Mouse (Mus musculus) testis, adult 2 months (tissue): ENCODE data around the gene Cachd1. TPM values are rescaled to one million over a fixed set of nuclear protein-coding genes. Genes with fewer than 3 reads are reported as not detected.

Experiments
- H3K27ac ChIP-seq: fragments of 200-500 bp; 2 replicates; pipeline ENCODE4 v1.5.1; 2012; ENCODE audit warnings: low read depth, low read length; ENCODE audit not compliant: control insufficient read depth, insufficient read depth
- H3K27me3 ChIP-seq: fragments of 200-500 bp; 2 replicates; pipeline ENCODE4 v1.6.1; 2012; ENCODE audit warnings: mild to moderate bottlenecking, low read length, moderate library complexity; ENCODE audit not compliant: control insufficient read depth, insufficient read depth
- H3K36me3 ChIP-seq: fragments of 200-500 bp; 2 replicates; pipeline ENCODE4 v1.6.1; 2012; ENCODE audit warnings: mild to moderate bottlenecking, low read length; ENCODE audit not compliant: control insufficient read depth, insufficient read depth
- H3K4me1 ChIP-seq: fragments of 200-500 bp; 2 replicates; pipeline ENCODE4 v1.6.1; 2012; ENCODE audit warnings: low read length; ENCODE audit not compliant: control insufficient read depth, insufficient read depth
- H3K4me3 ChIP-seq: fragments of 200-500 bp; 2 replicates; pipeline ENCODE4 v1.5.1; 2012; ENCODE audit warnings: low read depth, mild to moderate bottlenecking, low read length, moderate library complexity, mixed read lengths; ENCODE audit not compliant: control insufficient read depth
- CTCF ChIP-seq: fragments of 200-500 bp; IDR thresholded peaks from 2 replicates; pipeline ENCODE4 v1.5.1; 2012; ENCODE audit warnings: low read depth, mild to moderate bottlenecking, inconsistent platforms, low read length, moderate library complexity; ENCODE audit not compliant: control insufficient read depth, insufficient read depth, insufficient replicate concordance
- POLR2A ChIP-seq: fragments of 200-500 bp; IDR thresholded peaks from 2 replicates; pipeline ENCODE4 v1.6.1; 2012; ENCODE audit warnings: low read depth, mild to moderate bottlenecking, inconsistent platforms, low read length, moderate library complexity; ENCODE audit not compliant: control insufficient read depth
- polyA plus RNA-seq: library from polyadenylated mRNA; depleted of rRNA; stranded (reverse); fragments of >200 nt; gene quantifications from 2 replicates; pipeline ENCODE4 v1.2.3, GENCODE M21; 2012

Gene Cachd1
- polyA plus RNA-seq, 1 experiment, result 10.0 TPM

GRCm38 (mm10) chr4:100879414-100879813, 102.9 kb downstream of the Cachd1 start:
- TF ChIP-seq POLR2A (no peak), CTCF (no peak)
- H3K4me3 ChIP-seq, result no peak overlapping the region
- no peaks in the 10 kb centered on the region for H3K27me3 ChIP-seq
- no peaks in the 10 kb centered on the region for H3K36me3 ChIP-seq
- no peaks in the 10 kb centered on the region for H3K4me1 ChIP-seq
- no peak overlapping the region for H3K27ac ChIP-seq

- H3K27me3 ChIP-seq, result no peaks in the 10 kb centered on the region
- TF ChIP-seq CTCF, result no peak
- TF ChIP-seq POLR2A, result no peak
- H3K27ac ChIP-seq, result no peak overlapping the region
- no peaks in the 10 kb centered on the region for H3K4me1 ChIP-seq
- H3K4me3 ChIP-seq, result no peak overlapping the region
- H3K36me3 ChIP-seq, result no peaks in the 10 kb centered on the region
These were observed 103.6 kb downstream of the Cachd1 start for GRCm38 (mm10) chr4:100880075-100880474.

GRCm38 (mm10) chr4:100885793-100886742, 109.6 kb downstream of the Cachd1 start:
- no peaks in the 10 kb centered on the region for H3K36me3 ChIP-seq
- no peak overlapping the region for H3K27ac ChIP-seq
- H3K4me3 ChIP-seq, result no peak overlapping the region
- no peak for TF ChIP-seq CTCF
- no peak for TF ChIP-seq POLR2A
- H3K27me3 ChIP-seq, result no peaks in the 10 kb centered on the region
- no peaks in the 10 kb centered on the region; the same call in 1 of the 2 replicates for H3K4me1 ChIP-seq

GRCm38 (mm10) chr4:100886743-100887416, 110.4 kb downstream of the Cachd1 start:
- TF ChIP-seq POLR2A (no peak), CTCF (no peak)
- H3K4me3 ChIP-seq, result no peak overlapping the region
- H3K27ac ChIP-seq, result no peak overlapping the region
- no peaks in the 10 kb centered on the region for H3K36me3 ChIP-seq
- H3K4me1 ChIP-seq, result no peaks in the 10 kb centered on the region; the same call in 1 of the 2 replicates
- no peaks in the 10 kb centered on the region for H3K27me3 ChIP-seq

- no peaks in the 10 kb centered on the region for H3K27me3 ChIP-seq
- no peak for TF ChIP-seq POLR2A
- no peak for TF ChIP-seq CTCF
- no peak overlapping the region for H3K4me3 ChIP-seq
- H3K36me3 ChIP-seq, result no peaks in the 10 kb centered on the region
- no peak overlapping the region for H3K27ac ChIP-seq
- no peaks in the 10 kb centered on the region; the same call in 1 of the 2 replicates for H3K4me1 ChIP-seq
These were observed 113.9 kb downstream of the Cachd1 start for GRCm38 (mm10) chr4:100890106-100890970.

- H3K4me1 ChIP-seq, result no peaks in the 10 kb centered on the region
- no peaks in the 10 kb centered on the region for H3K27me3 ChIP-seq
- TF ChIP-seq CTCF (no peak), POLR2A (no peak)
- H3K36me3 ChIP-seq, result no peaks in the 10 kb centered on the region
- H3K27ac ChIP-seq, result no peak overlapping the region
- H3K4me3 ChIP-seq, result no peak overlapping the region
These were observed 117.3 kb downstream of the Cachd1 start for GRCm38 (mm10) chr4:100893739-100894138.
